Mouse (Mus musculus): ENCODE data around the gene Abcc1. TPM values are rescaled to one million over a fixed set of nuclear protein-coding genes. Genes with fewer than 3 reads are reported as not detected.

Gene Abcc1
- polyA plus RNA-seq, 1 experiment from 2014 or later = 3.3 TPM

DNA sequence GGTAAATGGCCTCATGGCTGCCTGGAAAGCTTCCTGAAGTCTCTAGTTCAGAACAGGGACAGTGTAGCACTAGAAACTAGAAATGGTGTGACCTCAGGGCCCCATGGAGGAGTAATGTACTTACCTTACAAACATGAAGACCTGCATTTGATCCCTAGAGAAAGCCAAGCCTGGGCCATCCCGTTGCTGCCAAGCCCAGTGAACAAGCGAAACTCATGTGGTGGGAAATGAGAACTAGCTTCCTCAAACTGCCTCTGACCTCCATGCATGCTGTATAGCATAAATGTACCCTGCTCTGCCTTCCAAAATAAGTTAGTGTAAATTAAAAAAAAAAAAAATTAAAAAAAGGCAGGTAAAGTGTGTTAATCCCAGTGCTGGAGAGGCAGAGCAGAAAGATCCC is 101.2 kb downstream of the Abcc1 start:
- H3K4me2 ChIP-seq (ENCODE audit: low read length) = no peak overlapping the region
- no peaks in the 10 kb centered on the region for H3K27me3 ChIP-seq (ENCODE audit: control insufficient read depth, insufficient read depth, low read length)
- H3K9me3 ChIP-seq (ENCODE audit: control insufficient read depth, low read length) = no peaks in the 10 kb centered on the region
- H3K4me1 ChIP-seq (ENCODE audit: control insufficient read depth in 2 of 2, insufficient read depth in 2 of 2, low read length in 2 of 2) = no peaks in the 10 kb centered on the region
- no peak overlapping the region for H3K27ac ChIP-seq (replicated peaks in 1 of 2; ENCODE audit: control insufficient read depth in 1 of 2, insufficient read depth in 1 of 2, low read depth in 2 of 2, low read length in 2 of 2)
- H3K36me3 ChIP-seq (ENCODE audit: control insufficient read depth, insufficient read depth, low read length) = 0 out of 2 replicates have a peak, but pooled peaks cover 3% of the 10 kb centered on the region
- no peak overlapping the region for H3K9ac ChIP-seq (ENCODE audit: low read length)
- H3K4me3 ChIP-seq (ENCODE audit: control insufficient read depth in 1 of 2, insufficient read depth in 1 of 2, low read depth in 1 of 2, low read length in 2 of 2) = no peak overlapping the region
- WGBS = 88% methylated on average over 2 of the region's 2 CpGs
- ATAC-seq (ENCODE audit: insufficient number of reproducible peaks, insufficient read depth, low FRiP score, low read depth) = no peak

DNA sequence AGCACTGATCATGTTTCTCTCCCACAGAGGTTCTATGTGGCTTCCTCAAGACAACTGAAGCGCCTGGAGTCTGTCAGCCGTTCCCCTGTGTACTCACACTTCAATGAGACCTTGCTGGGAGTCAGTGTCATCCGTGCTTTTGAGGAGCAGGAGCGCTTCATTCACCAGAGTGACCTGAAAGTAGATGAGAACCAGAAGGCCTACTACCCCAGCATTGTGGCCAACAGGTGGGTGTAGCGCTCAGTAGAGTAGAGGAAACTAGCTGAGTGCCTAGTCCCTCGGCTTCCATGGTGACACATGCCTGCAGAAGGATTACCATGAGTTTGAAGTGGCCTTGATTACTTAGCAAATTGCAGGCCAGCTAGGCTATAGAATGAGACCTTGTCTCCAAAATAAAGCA is 103.7 kb downstream of the Abcc1 start:
- H3K4me3 ChIP-seq (ENCODE audit: control insufficient read depth in 1 of 2, insufficient read depth in 1 of 2, low read depth in 1 of 2, low read length in 2 of 2) = no peak overlapping the region
- H3K9me3 ChIP-seq (ENCODE audit: control insufficient read depth, low read length) = no peaks in the 10 kb centered on the region
- H3K27ac ChIP-seq (replicated peaks in 1 of 2; ENCODE audit: control insufficient read depth in 1 of 2, insufficient read depth in 1 of 2, low read depth in 2 of 2, low read length in 2 of 2) = no peak overlapping the region
- H3K9ac ChIP-seq (ENCODE audit: low read length) = no peak overlapping the region
- WGBS = 87% methylated on average over 6 of the region's 6 CpGs
- H3K4me1 ChIP-seq (ENCODE audit: control insufficient read depth in 2 of 2, insufficient read depth in 2 of 2, low read length in 2 of 2) = no peaks in the 10 kb centered on the region
- no peak for ATAC-seq (ENCODE audit: insufficient number of reproducible peaks, insufficient read depth, low FRiP score, low read depth)
- H3K36me3 ChIP-seq (ENCODE audit: control insufficient read depth, insufficient read depth, low read length) = 0 out of 2 replicates have a peak, but pooled peaks cover 3% of the 10 kb centered on the region
- no peak overlapping the region for H3K4me2 ChIP-seq (ENCODE audit: low read length)
- no peaks in the 10 kb centered on the region for H3K27me3 ChIP-seq (ENCODE audit: control insufficient read depth, insufficient read depth, low read length)

DNA sequence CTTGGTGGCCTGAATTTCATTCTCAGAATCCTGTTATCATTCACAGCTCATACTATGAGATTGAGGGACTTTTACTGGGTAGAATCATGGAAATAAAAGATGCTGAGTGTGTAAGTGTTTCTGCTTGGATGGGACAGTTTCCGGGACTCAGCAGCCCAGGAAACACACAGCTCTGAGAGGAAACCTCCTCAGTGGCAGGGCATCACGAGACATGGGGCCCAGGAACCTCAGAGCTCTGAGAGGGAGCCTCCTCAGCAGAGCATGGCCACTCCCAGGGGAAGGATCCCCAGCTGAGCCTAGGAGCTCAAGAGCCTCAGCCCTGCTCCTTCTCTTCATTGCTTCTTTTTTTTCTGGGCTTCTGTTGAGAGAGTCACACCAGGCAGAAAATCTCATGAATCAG is 107.0 kb downstream of the Abcc1 start:
- H3K4me2 ChIP-seq (ENCODE audit: low read length) = no peak overlapping the region
- no peaks in the 10 kb centered on the region for H3K9me3 ChIP-seq (ENCODE audit: control insufficient read depth, low read length)
- H3K4me3 ChIP-seq (ENCODE audit: control insufficient read depth in 1 of 2, insufficient read depth in 1 of 2, low read depth in 1 of 2, low read length in 2 of 2) = no peak overlapping the region
- 64% methylated on average over 2 of the region's 2 CpGs for WGBS
- H3K9ac ChIP-seq (ENCODE audit: low read length) = no peak overlapping the region
- no peaks in the 10 kb centered on the region for H3K4me1 ChIP-seq (ENCODE audit: control insufficient read depth in 2 of 2, insufficient read depth in 2 of 2, low read length in 2 of 2)
- no peak for ATAC-seq (ENCODE audit: insufficient number of reproducible peaks, insufficient read depth, low FRiP score, low read depth)
- no peaks in the 10 kb centered on the region for H3K27me3 ChIP-seq (ENCODE audit: control insufficient read depth, insufficient read depth, low read length)
- H3K36me3 ChIP-seq (ENCODE audit: control insufficient read depth, insufficient read depth, low read length) = 0 out of 2 replicates have a peak, but pooled peaks cover 3% of the 10 kb centered on the region
- H3K27ac ChIP-seq (replicated peaks in 1 of 2; ENCODE audit: control insufficient read depth in 1 of 2, insufficient read depth in 1 of 2, low read depth in 2 of 2, low read length in 2 of 2) = no peak overlapping the region

DNA sequence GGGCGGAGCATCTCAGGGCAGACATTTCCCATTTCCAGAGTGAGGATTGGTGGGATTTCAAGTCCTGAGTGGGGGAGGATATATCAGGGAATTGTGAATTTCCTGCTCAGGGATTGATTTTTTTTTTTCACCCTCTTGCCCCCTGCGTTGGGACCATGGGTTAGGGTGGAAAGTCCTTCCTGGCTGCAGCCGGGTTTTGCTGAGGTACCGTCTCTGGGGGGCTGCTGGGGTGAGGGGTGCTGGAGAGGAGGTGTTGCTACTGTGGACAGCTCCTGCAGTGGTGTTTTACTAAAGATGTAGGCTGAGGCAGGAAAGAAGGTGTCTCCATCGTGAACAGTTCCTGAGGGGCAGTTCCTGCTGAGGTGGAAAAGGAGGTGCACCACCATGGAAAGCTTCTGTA is 107.5 kb downstream of the Abcc1 start:
- no peak overlapping the region for H3K4me3 ChIP-seq (ENCODE audit: control insufficient read depth in 1 of 2, insufficient read depth in 1 of 2, low read depth in 1 of 2, low read length in 2 of 2)
- WGBS = 76% methylated on average over 5 of the region's 5 CpGs
- H3K4me2 ChIP-seq (ENCODE audit: low read length) = no peak overlapping the region
- H3K4me1 ChIP-seq (ENCODE audit: control insufficient read depth in 2 of 2, insufficient read depth in 2 of 2, low read length in 2 of 2) = no peaks in the 10 kb centered on the region
- no peak for ATAC-seq (ENCODE audit: insufficient number of reproducible peaks, insufficient read depth, low FRiP score, low read depth)
- H3K36me3 ChIP-seq (ENCODE audit: control insufficient read depth, insufficient read depth, low read length) = 0 out of 2 replicates have a peak, but pooled peaks cover 3% of the 10 kb centered on the region
- no peaks in the 10 kb centered on the region for H3K9me3 ChIP-seq (ENCODE audit: control insufficient read depth, low read length)
- H3K27me3 ChIP-seq (ENCODE audit: control insufficient read depth, insufficient read depth, low read length) = no peaks in the 10 kb centered on the region
- H3K27ac ChIP-seq (replicated peaks in 1 of 2; ENCODE audit: control insufficient read depth in 1 of 2, insufficient read depth in 1 of 2, low read depth in 2 of 2, low read length in 2 of 2) = no peak overlapping the region
- no peak overlapping the region for H3K9ac ChIP-seq (ENCODE audit: low read length)

DNA sequence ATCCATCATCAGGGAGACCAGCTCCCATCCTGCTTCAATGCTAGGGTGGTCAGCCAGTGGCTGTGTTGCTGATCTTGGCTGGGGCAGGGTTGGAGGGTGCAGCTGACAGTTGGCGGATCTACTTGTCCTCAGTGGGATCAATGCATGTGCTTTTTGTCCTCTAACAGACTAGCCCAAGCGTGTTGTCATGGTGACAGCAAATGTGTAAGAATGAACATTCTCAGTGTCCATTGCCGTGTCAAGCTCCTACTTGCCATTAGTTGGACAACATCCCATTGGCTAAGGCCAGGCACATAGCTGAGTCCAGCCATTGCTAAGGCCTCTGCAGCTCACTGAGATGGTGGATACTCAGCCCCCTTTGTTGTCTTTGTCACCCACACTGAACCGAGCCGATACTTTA is 110.8 kb downstream of the Abcc1 start:
- Histone ChIP-seq H3K27me3 (ENCODE audit: control insufficient read depth, insufficient read depth, low read length) (no peaks in the 10 kb centered on the region), H3K4me3 (ENCODE audit: control insufficient read depth in 1 of 2, insufficient read depth in 1 of 2, low read depth in 1 of 2, low read length in 2 of 2) (no peak overlapping the region), H3K36me3 (ENCODE audit: control insufficient read depth, insufficient read depth, low read length) (no peaks in the 10 kb centered on the region), H3K9ac (ENCODE audit: low read length) (no peak overlapping the region), H3K9me3 (ENCODE audit: control insufficient read depth, low read length) (no peaks in the 10 kb centered on the region), H3K4me1 (ENCODE audit: control insufficient read depth in 2 of 2, insufficient read depth in 2 of 2, low read length in 2 of 2) (no peaks in the 10 kb centered on the region), H3K4me2 (ENCODE audit: low read length) (no peak overlapping the region), H3K27ac (replicated peaks in 1 of 2; ENCODE audit: control insufficient read depth in 1 of 2, insufficient read depth in 1 of 2, low read depth in 2 of 2, low read length in 2 of 2) (no peak overlapping the region)
- no peak for ATAC-seq (ENCODE audit: insufficient number of reproducible peaks, insufficient read depth, low FRiP score, low read depth)
- 87% methylated on average over 5 of the region's 5 CpGs for WGBS

DNA sequence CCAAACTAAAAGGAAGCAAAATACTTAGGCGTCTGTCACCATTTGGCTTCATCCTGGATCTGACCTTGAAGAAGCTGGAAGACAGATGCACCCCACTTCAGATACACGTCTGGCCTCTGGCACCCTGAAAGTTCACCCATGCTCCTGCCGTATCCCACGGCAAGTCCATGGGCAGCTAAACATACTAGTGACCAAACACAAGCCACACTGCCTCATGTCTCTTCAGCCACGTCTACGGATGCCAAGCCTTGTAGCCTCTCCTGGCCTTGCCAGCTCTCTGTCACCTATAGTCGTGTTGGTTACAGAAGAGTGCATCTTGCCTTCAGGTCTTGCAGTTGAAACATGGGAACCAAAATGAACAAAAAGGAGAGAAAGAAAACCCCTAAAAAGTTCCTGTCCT is 112.3 kb downstream of the Abcc1 start:
- 83% methylated on average over 7 of the region's 7 CpGs for WGBS

DNA sequence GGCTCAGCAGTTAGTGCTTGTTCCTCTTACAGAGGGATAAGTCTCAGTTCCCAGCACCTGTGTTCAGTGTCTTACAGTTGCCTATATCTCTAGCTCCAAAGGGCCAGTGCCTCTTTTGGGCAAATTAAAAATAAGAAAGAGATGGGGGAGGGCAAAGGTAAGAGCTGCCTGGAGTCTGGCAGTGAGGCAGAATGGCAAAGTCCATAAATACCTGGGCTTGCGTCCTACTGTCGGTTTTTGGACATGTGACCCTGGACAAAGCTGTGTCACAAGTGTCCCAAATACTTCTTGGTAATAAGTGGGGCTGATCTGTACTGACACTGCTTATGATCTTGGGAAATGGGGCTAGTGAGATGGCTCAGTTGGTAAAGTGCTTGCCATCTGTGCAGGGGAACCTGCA is 113.6 kb downstream of the Abcc1 start:
- Histone ChIP-seq H3K27me3 (ENCODE audit: control insufficient read depth, insufficient read depth, low read length) (no peaks in the 10 kb centered on the region), H3K4me3 (ENCODE audit: control insufficient read depth in 1 of 2, insufficient read depth in 1 of 2, low read depth in 1 of 2, low read length in 2 of 2) (no peak overlapping the region), H3K4me1 (ENCODE audit: control insufficient read depth in 2 of 2, insufficient read depth in 2 of 2, low read length in 2 of 2) (no peaks in the 10 kb centered on the region), H3K36me3 (ENCODE audit: control insufficient read depth, insufficient read depth, low read length) (no peaks in the 10 kb centered on the region), H3K4me2 (ENCODE audit: low read length) (no peak overlapping the region), H3K27ac (replicated peaks in 1 of 2; ENCODE audit: control insufficient read depth in 1 of 2, insufficient read depth in 1 of 2, low read depth in 2 of 2, low read length in 2 of 2) (no peak overlapping the region), H3K9ac (ENCODE audit: low read length) (no peak overlapping the region), H3K9me3 (ENCODE audit: control insufficient read depth, low read length) (no peaks in the 10 kb centered on the region)
- WGBS = 83% methylated on average over 2 of the region's 2 CpGs
- no peak for ATAC-seq (ENCODE audit: insufficient number of reproducible peaks, insufficient read depth, low FRiP score, low read depth)

More for the DNA sequence above, 112.3 kb downstream of the Abcc1 start:
- no peak overlapping the region for H3K9ac ChIP-seq (ENCODE audit: low read length)
- H3K4me1 ChIP-seq (ENCODE audit: control insufficient read depth in 2 of 2, insufficient read depth in 2 of 2, low read length in 2 of 2) = no peaks in the 10 kb centered on the region
- ATAC-seq (ENCODE audit: insufficient number of reproducible peaks, insufficient read depth, low FRiP score, low read depth) = no peak
- H3K4me3 ChIP-seq (ENCODE audit: control insufficient read depth in 1 of 2, insufficient read depth in 1 of 2, low read depth in 1 of 2, low read length in 2 of 2) = no peak overlapping the region
- no peak overlapping the region for H3K27ac ChIP-seq (replicated peaks in 1 of 2; ENCODE audit: control insufficient read depth in 1 of 2, insufficient read depth in 1 of 2, low read depth in 2 of 2, low read length in 2 of 2)
- no peaks in the 10 kb centered on the region for H3K9me3 ChIP-seq (ENCODE audit: control insufficient read depth, low read length)
- no peak overlapping the region for H3K4me2 ChIP-seq (ENCODE audit: low read length)
- H3K27me3 ChIP-seq (ENCODE audit: control insufficient read depth, insufficient read depth, low read length) = no peaks in the 10 kb centered on the region
- no peaks in the 10 kb centered on the region for H3K36me3 ChIP-seq (ENCODE audit: control insufficient read depth, insufficient read depth, low read length)

DNA sequence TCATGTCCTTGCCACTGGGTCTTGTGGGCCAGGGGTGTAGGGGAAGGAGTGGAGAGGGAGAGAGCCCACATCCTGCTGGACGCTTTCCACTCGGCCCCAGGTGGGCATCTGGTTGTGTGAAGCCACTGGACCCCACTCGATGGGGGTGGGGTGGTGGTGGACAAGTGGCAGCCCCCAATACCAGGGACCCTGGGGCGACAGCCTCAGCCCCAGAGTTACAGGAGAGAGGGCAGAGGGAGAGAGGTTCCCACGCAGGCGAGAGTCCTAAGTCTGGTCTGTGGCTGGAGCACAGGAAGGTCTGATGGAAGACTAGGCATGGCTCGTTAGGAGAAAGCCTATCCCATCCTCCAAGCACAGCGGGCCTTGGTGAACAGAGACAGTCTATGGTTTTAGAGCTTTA is 114.7 kb downstream of the Abcc1 start:
- no peak for ATAC-seq (ENCODE audit: insufficient number of reproducible peaks, insufficient read depth, low FRiP score, low read depth)
- H3K27ac ChIP-seq (replicated peaks in 1 of 2; ENCODE audit: control insufficient read depth in 1 of 2, insufficient read depth in 1 of 2, low read depth in 2 of 2, low read length in 2 of 2) = no peak overlapping the region
- no peak overlapping the region for H3K4me2 ChIP-seq (ENCODE audit: low read length)
- H3K4me3 ChIP-seq (ENCODE audit: control insufficient read depth in 1 of 2, insufficient read depth in 1 of 2, low read depth in 1 of 2, low read length in 2 of 2) = no peak overlapping the region
- no peaks in the 10 kb centered on the region for H3K9me3 ChIP-seq (ENCODE audit: control insufficient read depth, low read length)
- H3K36me3 ChIP-seq (ENCODE audit: control insufficient read depth, insufficient read depth, low read length) = no peaks in the 10 kb centered on the region
- 83% methylated on average over 8 of the region's 8 CpGs for whole genome bisulfite sequencing
- no peaks in the 10 kb centered on the region for H3K27me3 ChIP-seq (ENCODE audit: control insufficient read depth, insufficient read depth, low read length)
- no peaks in the 10 kb centered on the region for H3K4me1 ChIP-seq (ENCODE audit: control insufficient read depth in 2 of 2, insufficient read depth in 2 of 2, low read length in 2 of 2)
- H3K9ac ChIP-seq (ENCODE audit: low read length) = no peak overlapping the region

Measured in heart, embryonic 14.5 days (tissue).